Comparison of ENCODE assay signal across 8 mouse cellular contexts in genomic region chr19:35832992-35833391, GRCm38 (mm10).
DNase-seq lines count a peak whose midpoint lies in the region; ATAC-seq and TF ChIP-seq lines count a peak whose summit lies in the region.

No protein-coding gene starts in this region.

- H3K9me3 ChIP-seq in hindbrain, postnatal 0 days (ENCODE audit: low read length) = no peaks in the 10 kb centered on the region
- H3K9me3 ChIP-seq in midbrain, postnatal 0 days (ENCODE audit: low read length) = no peaks in the 10 kb centered on the region
- no peaks in the 10 kb centered on the region for H3K9me3 ChIP-seq in forebrain, postnatal 0 days (ENCODE audit: low read length)

- intact Hi-C loops in left cerebral cortex, postnatal 14 days (cut with DNase I) = no loop called here

- H3K36me3 ChIP-seq in hindbrain, postnatal 0 days (ENCODE audit: insufficient read depth, low read length) = no peaks in the 10 kb centered on the region
- no peaks in the 10 kb centered on the region for H3K36me3 ChIP-seq in midbrain, postnatal 0 days (ENCODE audit: insufficient read depth, low read length)
- H3K36me3 ChIP-seq in forebrain, postnatal 0 days (ENCODE audit: insufficient read depth) = no peaks in the 10 kb centered on the region

- no peak overlapping the region for H3K4me2 ChIP-seq in hindbrain, postnatal 0 days (ENCODE audit: low read depth, low read length)
- H3K4me2 ChIP-seq in midbrain, postnatal 0 days (ENCODE audit: low read depth, low read length, poor library complexity, severe bottlenecking) = no peak overlapping the region
- no peak overlapping the region for H3K4me2 ChIP-seq in forebrain, postnatal 0 days (ENCODE audit: low read depth)

- no peak overlapping the region for H3K27ac ChIP-seq in hindbrain, postnatal 0 days
- H3K27ac ChIP-seq in midbrain, postnatal 0 days (ENCODE audit: low read depth, low read length) = no peak overlapping the region
- no peak overlapping the region for H3K27ac ChIP-seq in forebrain, postnatal 0 days (ENCODE audit: low read depth, low read length)

- no peak overlapping the region for H3K9ac ChIP-seq in hindbrain, postnatal 0 days (replicated peaks; ENCODE audit: low read length)
- H3K9ac ChIP-seq in midbrain, postnatal 0 days (replicated peaks; ENCODE audit: low read length, poor library complexity, severe bottlenecking) = no peak overlapping the region
- no peak overlapping the region for H3K9ac ChIP-seq in forebrain, postnatal 0 days

- H3K4me1 ChIP-seq in hindbrain, postnatal 0 days (ENCODE audit: insufficient read depth, low read length) = no peaks in the 10 kb centered on the region
- H3K4me1 ChIP-seq in midbrain, postnatal 0 days (ENCODE audit: insufficient read depth, low read length) = no peaks in the 10 kb centered on the region
- no peaks in the 10 kb centered on the region for H3K4me1 ChIP-seq in forebrain, postnatal 0 days (ENCODE audit: insufficient read depth)

- H3K27me3 ChIP-seq in hindbrain, postnatal 0 days (ENCODE audit: insufficient read depth, low read length) = no peaks in the 10 kb centered on the region
- no peaks in the 10 kb centered on the region for H3K27me3 ChIP-seq in midbrain, postnatal 0 days (ENCODE audit: insufficient read depth, low read length)
- no peaks in the 10 kb centered on the region for H3K27me3 ChIP-seq in forebrain, postnatal 0 days (ENCODE audit: insufficient read depth, low read length)

- DNase-seq in lung, postnatal 10 days = peak; percentile 11
- no peak for DNase-seq in lung, postnatal 25 days (ENCODE audit: low spot score)
- DNase-seq in adrenal gland, postnatal 14 days = peak; percentile 32
- peak; percentile 4 for DNase-seq in hindbrain, postnatal 0 days (ENCODE audit: low spot score)
- DNase-seq in midbrain, postnatal 0 days (ENCODE audit: low spot score) = no peak
- DNase-seq in left cerebral cortex, postnatal 14 days (ENCODE audit: low spot score in 2 of 2) = no peak
- DNase-seq in forebrain, postnatal 0 days = no peak
- no peak for DNase-seq in spleen, postnatal 4 days (ENCODE audit: low spot score in 2 of 2)

- 0 out of 2 replicates have a peak, but pooled peaks have one; percentile 15 for ATAC-seq in hindbrain, postnatal 0 days
- no peak for ATAC-seq in midbrain, postnatal 0 days (ENCODE audit: low FRiP score)
- no peak for ATAC-seq in forebrain, postnatal 0 days

- H3K4me3 ChIP-seq in hindbrain, postnatal 0 days (ENCODE audit: low read length) = no peak overlapping the region
- H3K4me3 ChIP-seq in midbrain, postnatal 0 days (ENCODE audit: low read depth, low read length) = no peak overlapping the region
- no peak overlapping the region for H3K4me3 ChIP-seq in forebrain, postnatal 0 days (ENCODE audit: low read depth, low read length)

- peak; percentile 31; the same call in 1 of the 2 replicates for TF ChIP-seq CTCF in hindbrain, postnatal 0 days (IDR thresholded peaks at IDR 0.05; ENCODE audit: low read depth)
- TF ChIP-seq CTCF in midbrain, postnatal 0 days (IDR thresholded peaks at IDR 0.05) = peak; percentile 18; the same call in 1 of the 2 replicates
- no peak for TF ChIP-seq CTCF in forebrain, postnatal 0 days (IDR thresholded peaks at IDR 0.05; ENCODE audit: low read depth)

- 20% methylated on average over 4 of the region's 4 CpGs for WGBS in hindbrain, postnatal 0 days
- 18% methylated on average over 4 of the region's 4 CpGs for WGBS in midbrain, postnatal 0 days
- 16% methylated on average over 4 of the region's 4 CpGs for WGBS in forebrain, postnatal 0 days

Comparison
In these comparisons a context has a peak if more than half of its experiments do, and no peak if none do; other contexts are left out.
1. DNase-seq: peak in lung, postnatal 10 days (single experiment), adrenal gland, postnatal 14 days (single experiment) and hindbrain, postnatal 0 days (single experiment); none in lung, postnatal 25 days (single experiment), midbrain, postnatal 0 days (single experiment), left cerebral cortex, postnatal 14 days (0 of 2), forebrain, postnatal 0 days (single experiment) and spleen, postnatal 4 days (0 of 2).